Mouse (Mus musculus) E14TG2a.4 (cell line): ENCODE measurements at regions not wholly inside any gene's neighbourhood (a gene's known extent, or its start where the extent isn't known, plus 50 kb on each side); places are given as distances from the start of the nearest gene placed in this dataset.

Experiments
- CTCF ChIP-seq: conservative IDR thresholded peaks from 2 replicates; pipeline ENCODE4 v1.5.1; 2014; ENCODE audit warnings: low read length
- NANOG ChIP-seq: IDR thresholded peaks from 2 replicates; pipeline ENCODE4 v1.6.1; 2014; ENCODE audit warnings: borderline replicate concordance, low read length, mixed read lengths

DNA sequence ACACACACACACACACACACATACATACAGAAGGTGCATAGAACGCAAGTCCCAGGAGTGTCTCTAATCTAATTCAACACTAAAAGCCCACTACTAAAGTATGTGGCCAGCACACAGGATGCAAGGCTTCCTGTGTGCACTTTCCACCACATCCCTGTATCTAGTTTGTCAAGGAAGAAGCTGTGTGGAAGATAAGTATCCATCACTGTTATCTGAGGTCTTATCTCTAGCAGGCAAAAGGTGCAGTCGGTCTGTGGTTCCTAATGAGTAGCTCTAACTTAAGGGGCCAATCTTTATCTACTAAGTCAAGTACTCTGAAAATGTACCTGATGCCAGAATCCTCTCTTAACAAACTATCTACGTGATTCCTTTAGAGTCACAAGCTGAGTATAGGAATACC lies 295.8 kb upstream of the Pitrm1 start:
- no peak for TF ChIP-seq CTCF
- TF ChIP-seq NANOG = no peak
